Mouse (Mus musculus) liver, embryonic 13.5 days (tissue): Measurements from ENCODE around the gene Foxs1. TPM values are rescaled to one million over a fixed set of nuclear protein-coding genes. Genes with fewer than 3 reads are reported as not detected.

ENCODE experiments used
- ATAC-seq: fragments of 200-750 bp; cut with Nextera tagmentation; 2 replicates; pipeline ENCODE4 v1.8.0; 2017; ENCODE audit warnings: low read depth, mild to moderate bottlenecking, moderate number of reproducible peaks, moderate library complexity
- DNase-seq: peaks from one replicate; pipeline ENCODE4 v3.0.0; 2022
- H3K27ac ChIP-seq: fragments of 300-500 bp; sonication (generic); 2 replicates; pipeline ENCODE4 v1.5.1; 2015; ENCODE audit warnings: moderate library complexity, mild to moderate bottlenecking, inconsistent platforms
- H3K27me3 ChIP-seq: fragments of 300-500 bp; sonication (generic); 2 replicates; pipeline ENCODE4 v1.6.1; 2015; ENCODE audit warnings: mild to moderate bottlenecking, inconsistent platforms
- H3K36me3 ChIP-seq: fragments of 300-500 bp; sonication (generic); 2 replicates; pipeline ENCODE4 v1.6.1; 2015; ENCODE audit warnings: mild to moderate bottlenecking, inconsistent platforms
- H3K4me1 ChIP-seq: fragments of 300-500 bp; sonication (generic); replicated peaks from 2 replicates; pipeline ENCODE4 v1.6.1; 2015; ENCODE audit warnings: inconsistent platforms
- H3K4me2 ChIP-seq: fragments of 300-500 bp; sonication (generic); 2 replicates; pipeline ENCODE4 v1.6.1; 2015; ENCODE audit warnings: inconsistent platforms, mild to moderate bottlenecking, moderate library complexity
- H3K4me3 ChIP-seq: fragments of 300-500 bp; sonication (generic); replicated peaks from 2 replicates; pipeline ENCODE4 v1.5.1; 2015; ENCODE audit warnings: mild to moderate bottlenecking, inconsistent platforms
- H3K9ac ChIP-seq: fragments of 300-500 bp; sonication (generic); 2 replicates; pipeline ENCODE4 v1.6.1; 2015; ENCODE audit warnings: mild to moderate bottlenecking, inconsistent platforms
- H3K9me3 ChIP-seq: fragments of 300-500 bp; sonication (generic); replicated peaks from 2 replicates; pipeline ENCODE4 v1.6.1; 2016; ENCODE audit warnings: inconsistent platforms
- WGBS: fragments of 180-500 bp; shearing (Covaris S2); methylation state at CpG from one replicate; pipeline ENCODE4 v1.1.7; 2015; ENCODE audit not compliant: insufficient replicate concordance; 5-methylcytosine and 5-hydroxymethylcytosine counted together
- polyA plus RNA-seq: library from polyadenylated mRNA; unstranded; fragments of >200 nt; fragmentation: Nextera tagmentation; extraction: Ambion mirVana; gene quantifications from 2 replicates; pipeline ENCODE4 v1.2.1, GENCODE M21; 2015

Gene Foxs1
- polyA plus RNA-seq, 1 experiment from 2014 or later = 0.20 TPM

DNA sequence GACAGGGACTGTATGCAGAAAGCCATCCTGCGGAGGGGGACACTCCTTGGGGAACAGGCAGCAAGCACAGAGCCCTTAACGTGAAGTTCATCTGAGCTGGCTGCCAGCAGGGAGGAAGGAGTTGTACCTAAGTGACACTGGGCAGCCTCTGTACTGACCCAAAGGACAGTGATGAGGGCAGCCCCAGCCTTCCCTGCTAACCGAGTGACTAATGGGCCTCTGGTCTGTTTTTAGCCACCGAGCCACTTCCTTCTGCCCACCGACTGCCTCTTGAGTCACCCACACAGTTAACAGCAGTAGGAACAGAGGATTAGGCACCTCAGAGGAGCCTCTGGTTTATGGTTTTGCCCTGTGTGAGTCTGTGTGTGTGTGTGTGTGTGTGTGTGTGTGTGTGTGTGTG lies 5.6 kb downstream of the Foxs1 start:
- Histone ChIP-seq H3K9ac (no peak overlapping the region), H3K36me3 (no peaks in the 10 kb centered on the region), H3K9me3 (no peaks in the 10 kb centered on the region), H3K27me3 (no peaks in the 10 kb centered on the region; the same call in 1 of the 2 replicates), H3K4me2 (no peak overlapping the region), H3K4me1 (peaks cover 19% of the 10 kb centered on the region), H3K4me3 (no peak overlapping the region), H3K27ac (no peak overlapping the region)
- ATAC-seq = no peak
- 14% methylated on average over 5 of the region's 5 CpGs for WGBS
- no peak for DNase-seq

DNA sequence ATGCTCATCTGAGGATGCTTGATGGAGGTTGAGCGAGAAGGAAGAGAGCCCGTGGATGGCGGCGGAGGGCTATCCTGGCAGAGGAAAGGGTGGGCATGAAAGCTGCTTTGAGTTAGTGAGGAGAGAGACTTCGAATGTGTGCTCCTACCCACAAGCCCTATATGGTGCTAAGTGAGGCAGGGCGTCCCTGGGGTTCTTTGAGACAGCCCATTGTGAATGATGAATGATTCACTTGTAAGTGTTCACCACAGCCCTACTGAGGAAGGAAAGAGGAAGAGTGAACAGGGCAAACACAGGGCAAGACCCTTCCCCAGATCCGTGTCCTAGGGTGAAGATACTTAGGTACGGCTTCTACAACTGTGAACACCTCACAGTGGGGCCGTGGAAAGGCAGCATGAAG lies 6.1 kb downstream of the Foxs1 start:
- Histone ChIP-seq H3K4me3 (no peak overlapping the region), H3K9me3 (no peaks in the 10 kb centered on the region), H3K4me1 (peaks cover 19% of the 10 kb centered on the region), H3K36me3 (no peaks in the 10 kb centered on the region), H3K4me2 (no peak overlapping the region), H3K27ac (no peak overlapping the region), H3K27me3 (no peaks in the 10 kb centered on the region; the same call in 1 of the 2 replicates), H3K9ac (no peak overlapping the region)
- no peak for ATAC-seq
- no peak for DNase-seq
- 34% methylated on average over 9 of the region's 9 CpGs for WGBS

DNA sequence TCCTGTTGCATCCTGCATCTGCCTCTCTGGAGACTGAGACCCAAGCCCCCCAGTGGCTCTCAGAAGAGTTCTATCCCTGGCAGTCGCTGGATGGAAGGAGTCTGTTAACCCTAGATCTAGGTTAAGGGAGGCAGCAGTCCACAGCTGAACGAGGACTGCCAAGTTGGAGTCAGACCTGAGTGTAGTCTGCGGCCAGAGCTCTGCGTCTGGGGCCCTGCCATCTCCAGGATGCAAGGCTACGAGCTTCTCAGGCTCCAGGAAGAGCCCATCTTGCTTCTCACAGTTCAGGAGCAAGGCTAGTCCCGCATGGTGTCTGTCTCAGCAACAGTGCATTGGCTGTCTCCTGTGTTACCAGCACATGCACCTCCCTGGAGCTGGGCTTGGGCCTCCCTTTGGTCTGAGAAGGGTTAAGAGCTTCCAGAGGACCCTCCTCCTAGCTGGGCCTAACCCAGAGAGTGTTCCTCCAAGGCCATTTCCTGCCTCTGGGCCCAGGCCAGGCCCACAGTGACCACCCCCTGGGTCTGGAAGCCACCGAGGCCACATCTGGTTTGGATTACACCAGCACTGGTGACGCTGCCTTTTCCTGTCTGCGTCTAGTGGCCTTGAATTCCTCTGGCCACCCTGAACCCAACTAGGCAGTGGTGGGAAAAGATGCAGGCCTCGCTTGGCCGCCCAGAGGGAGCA lies 7.7 kb downstream of the Foxs1 start:
- no peak overlapping the region for H3K4me3 ChIP-seq
- DNase-seq (no peak), ATAC-seq (peak; percentile 57)
- H3K4me1 ChIP-seq = peaks cover 19% of the 10 kb centered on the region
- H3K27ac ChIP-seq = no peak overlapping the region
- H3K36me3 ChIP-seq = no peaks in the 10 kb centered on the region
- H3K9me3 ChIP-seq = no peaks in the 10 kb centered on the region
- H3K4me2 ChIP-seq = no peak overlapping the region
- H3K27me3 ChIP-seq = no peaks in the 10 kb centered on the region; the same call in 1 of the 2 replicates
- H3K9ac ChIP-seq = no peak overlapping the region
- WGBS = 37% methylated on average over 11 of the region's 11 CpGs

DNA sequence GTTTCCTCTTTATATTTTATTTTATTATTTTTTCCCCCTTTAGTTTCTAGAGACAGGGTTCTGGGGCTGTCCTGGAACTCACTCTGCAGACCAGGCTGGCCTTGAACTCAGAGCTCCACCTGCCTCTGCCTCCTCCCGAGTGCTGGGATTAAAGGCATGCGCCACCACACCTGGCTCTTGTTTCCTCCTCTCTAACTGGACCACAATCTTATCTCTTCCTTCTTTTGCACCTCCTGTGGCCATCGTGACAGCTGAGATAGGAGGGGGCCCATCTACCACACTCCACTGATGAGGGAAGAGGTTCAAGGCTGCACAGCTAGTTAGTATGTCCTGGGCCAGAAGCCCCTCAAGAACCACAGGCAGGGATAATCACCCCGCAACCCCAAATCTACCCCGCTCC lies 8.5 kb downstream of the Foxs1 start:
- Histone ChIP-seq H3K4me3 (no peak overlapping the region), H3K9ac (no peak overlapping the region), H3K36me3 (no peaks in the 10 kb centered on the region), H3K9me3 (no peaks in the 10 kb centered on the region), H3K27ac (no peak overlapping the region), H3K4me1 (peaks cover 19% of the 10 kb centered on the region), H3K27me3 (no peaks in the 10 kb centered on the region; the same call in 1 of the 2 replicates), H3K4me2 (no peak overlapping the region)
- ATAC-seq (no peak), DNase-seq (no peak)
- 40% methylated on average over 5 of the region's 5 CpGs for WGBS

DNA sequence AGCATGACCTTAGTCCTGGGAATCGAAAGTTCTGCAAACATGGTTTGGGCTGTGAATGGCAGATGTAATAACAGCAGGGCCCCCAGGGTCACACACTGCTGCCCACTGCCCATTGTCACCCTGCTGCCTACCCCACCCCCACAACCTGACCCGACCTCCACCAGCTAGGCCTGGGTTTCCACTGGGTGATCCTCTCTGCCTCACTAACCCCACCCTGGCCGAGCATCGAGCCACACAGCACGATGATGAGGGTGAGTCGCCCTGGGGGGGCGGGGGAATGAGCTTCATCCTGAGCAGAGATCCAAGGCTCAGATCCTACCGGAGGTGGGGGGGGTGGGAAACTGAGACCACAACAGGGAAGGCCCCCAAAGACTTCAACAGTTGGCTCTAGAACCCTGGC lies 8.9 kb downstream of the Foxs1 start:
- H3K27me3 ChIP-seq = no peaks in the 10 kb centered on the region; the same call in 1 of the 2 replicates
- peaks cover 19% of the 10 kb centered on the region for H3K4me1 ChIP-seq
- H3K4me2 ChIP-seq = no peak overlapping the region
- no peak overlapping the region for H3K9ac ChIP-seq
- no peak for DNase-seq
- 47% methylated on average over 8 of the region's 8 CpGs for WGBS
- H3K4me3 ChIP-seq = no peak overlapping the region
- ATAC-seq = no peak
- H3K36me3 ChIP-seq = no peaks in the 10 kb centered on the region
- no peak overlapping the region for H3K27ac ChIP-seq
- H3K9me3 ChIP-seq = no peaks in the 10 kb centered on the region

DNA sequence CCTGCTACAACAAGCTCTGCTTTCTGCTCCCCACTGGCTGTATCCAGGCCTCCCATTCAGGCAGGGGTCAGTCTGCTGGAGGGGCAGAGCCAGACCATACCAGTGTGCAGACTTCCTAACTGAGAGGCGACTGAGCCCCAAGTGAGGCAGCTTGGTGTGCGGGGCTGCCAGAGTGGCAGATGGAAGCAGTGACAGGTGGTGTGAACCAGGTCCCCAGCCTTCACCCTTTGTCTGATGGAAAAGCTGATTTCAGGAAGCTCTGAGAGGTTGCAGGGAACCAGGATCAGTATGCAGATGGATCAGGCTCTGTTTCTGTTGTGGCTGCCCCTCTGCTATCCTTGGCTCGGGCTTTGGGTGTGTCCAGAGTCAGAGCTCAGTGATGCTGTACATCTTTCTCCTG lies 9.4 kb downstream of the Foxs1 start:
- Histone ChIP-seq H3K4me2 (no peak overlapping the region), H3K9me3 (no peaks in the 10 kb centered on the region), H3K27ac (no peak overlapping the region), H3K4me1 (peaks cover 19% of the 10 kb centered on the region), H3K36me3 (no peaks in the 10 kb centered on the region), H3K27me3 (no peaks in the 10 kb centered on the region; the same call in 1 of the 2 replicates), H3K9ac (no peak overlapping the region), H3K4me3 (no peak overlapping the region)
- WGBS = 55% methylated on average over 3 of the region's 3 CpGs
- no peak for ATAC-seq
- no peak for DNase-seq

DNA sequence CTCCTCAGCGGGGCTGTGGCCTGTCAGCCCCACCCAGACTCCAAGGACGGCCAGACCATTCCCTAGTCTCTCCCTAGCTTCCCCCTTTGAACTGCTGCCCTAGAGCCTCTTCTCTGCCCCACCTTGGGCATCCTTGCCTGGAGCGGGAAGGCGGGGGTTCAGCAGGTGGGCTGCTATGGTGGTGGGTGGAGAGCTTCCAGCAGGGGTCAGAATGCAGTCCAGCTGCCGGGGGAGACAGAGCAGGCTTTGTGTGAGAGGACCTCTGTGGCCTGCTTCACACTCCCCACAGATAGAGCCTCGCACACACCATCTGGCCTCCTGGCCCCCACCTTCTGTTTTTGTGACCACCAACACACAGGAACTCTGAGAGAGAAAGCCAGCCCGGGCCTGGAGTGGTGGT lies 10.6 kb downstream of the Foxs1 start:
- no peak overlapping the region for H3K27ac ChIP-seq
- no peaks in the 10 kb centered on the region; the same call in 1 of the 2 replicates for H3K27me3 ChIP-seq
- no peak overlapping the region for H3K4me3 ChIP-seq
- ATAC-seq (no peak), DNase-seq (no peak)
- H3K9ac ChIP-seq = no peak overlapping the region
- H3K4me1 ChIP-seq = peaks cover 18% of the 10 kb centered on the region; the same call in 1 of the 2 replicates
- H3K9me3 ChIP-seq = no peaks in the 10 kb centered on the region
- H3K36me3 ChIP-seq = no peaks in the 10 kb centered on the region
- 47% methylated on average over 7 of the region's 7 CpGs for WGBS
- H3K4me2 ChIP-seq = no peak overlapping the region

DNA sequence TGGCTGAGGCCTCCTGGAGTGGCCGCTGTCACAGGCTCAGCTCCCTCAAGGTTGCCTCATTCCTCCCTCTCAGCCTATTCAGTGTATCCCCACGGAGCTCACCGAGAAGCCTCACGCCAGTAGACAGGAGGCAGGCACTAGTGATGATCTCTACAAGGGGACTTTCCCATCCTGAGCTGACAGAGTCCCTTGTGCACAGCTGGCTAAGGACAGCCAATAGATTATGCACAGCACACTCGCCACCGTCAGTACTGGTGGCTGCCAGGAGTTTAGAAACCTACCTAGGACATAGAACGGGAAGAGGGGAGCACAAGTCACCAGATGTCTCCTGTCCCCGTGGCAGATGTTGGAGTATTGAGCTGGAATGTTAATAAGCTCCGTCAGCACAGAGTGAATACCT lies 15.3 kb downstream of the Foxs1 start:
- H3K4me3 ChIP-seq = no peak overlapping the region
- H3K9me3 ChIP-seq = no peaks in the 10 kb centered on the region
- H3K27ac ChIP-seq = no peak overlapping the region
- no peak for DNase-seq
- H3K4me2 ChIP-seq = no peak overlapping the region
- no peak for ATAC-seq
- peaks cover 20% of the 10 kb centered on the region for H3K27me3 ChIP-seq
- no peak overlapping the region for H3K9ac ChIP-seq
- WGBS = 62% methylated on average over 9 of the region's 9 CpGs
- H3K36me3 ChIP-seq = no peaks in the 10 kb centered on the region
- peaks cover 12% of the 10 kb centered on the region for H3K4me1 ChIP-seq

DNA sequence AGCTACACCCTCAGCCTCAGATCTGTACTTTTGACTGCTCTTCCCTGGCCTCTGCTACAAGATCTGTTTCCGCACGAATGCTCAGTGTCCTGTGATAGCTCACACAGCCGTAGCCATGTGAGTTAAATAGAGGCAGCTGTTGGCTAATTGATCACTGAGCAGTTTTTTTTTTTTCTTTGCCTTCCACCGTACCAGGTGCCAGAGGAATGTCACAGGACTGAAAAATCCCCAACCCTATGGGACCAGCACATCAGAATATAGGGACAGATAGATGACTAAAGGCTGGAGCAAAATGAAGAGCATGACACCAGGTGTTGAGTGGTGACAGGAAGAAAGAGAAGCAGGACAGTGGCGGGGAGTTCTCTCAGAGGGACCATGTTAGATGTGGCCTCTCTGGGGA lies 16.9 kb downstream of the Foxs1 start:
- H3K36me3 ChIP-seq = no peaks in the 10 kb centered on the region
- ATAC-seq = no peak
- no peak overlapping the region for H3K27ac ChIP-seq
- no peak overlapping the region for H3K4me3 ChIP-seq
- peaks cover 36% of the 10 kb centered on the region for H3K27me3 ChIP-seq
- DNase-seq = no peak
- H3K9ac ChIP-seq = no peak overlapping the region
- H3K4me1 ChIP-seq = peaks cover 12% of the 10 kb centered on the region
- no peaks in the 10 kb centered on the region for H3K9me3 ChIP-seq
- 57% methylated on average over 5 of the region's 5 CpGs for WGBS
- no peak overlapping the region for H3K4me2 ChIP-seq

DNA sequence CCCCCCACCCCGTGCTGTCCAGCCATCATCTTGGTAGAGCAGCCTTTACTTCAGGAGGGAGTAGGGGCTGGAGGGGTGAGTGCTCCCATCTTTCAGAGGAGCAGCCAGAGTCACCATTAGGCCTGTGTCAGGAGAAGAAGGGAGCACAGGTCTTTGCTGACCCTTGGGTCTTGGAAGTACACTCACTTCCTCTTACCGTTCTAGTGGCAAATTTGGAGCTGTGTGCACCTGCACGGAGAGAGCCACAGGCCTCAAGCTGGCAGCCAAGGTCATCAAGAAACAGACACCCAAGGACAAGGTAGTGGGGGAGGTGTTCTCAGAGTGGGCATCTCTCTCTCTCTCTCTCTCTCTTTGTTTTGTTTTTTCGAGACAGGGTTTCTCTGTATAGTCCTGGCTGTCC lies 17.6 kb downstream of the Foxs1 start:
- WGBS = 47% methylated on average over 4 of the region's 4 CpGs
- no peak overlapping the region for H3K4me2 ChIP-seq
- no peak overlapping the region for H3K9ac ChIP-seq
- ATAC-seq (no peak), DNase-seq (no peak)
- H3K4me1 ChIP-seq = peaks cover 12% of the 10 kb centered on the region
- H3K27me3 ChIP-seq = peaks cover 41% of the 10 kb centered on the region
- no peak overlapping the region for H3K27ac ChIP-seq
- H3K4me3 ChIP-seq = no peak overlapping the region
- H3K36me3 ChIP-seq = no peaks in the 10 kb centered on the region
- H3K9me3 ChIP-seq = no peaks in the 10 kb centered on the region

DNA sequence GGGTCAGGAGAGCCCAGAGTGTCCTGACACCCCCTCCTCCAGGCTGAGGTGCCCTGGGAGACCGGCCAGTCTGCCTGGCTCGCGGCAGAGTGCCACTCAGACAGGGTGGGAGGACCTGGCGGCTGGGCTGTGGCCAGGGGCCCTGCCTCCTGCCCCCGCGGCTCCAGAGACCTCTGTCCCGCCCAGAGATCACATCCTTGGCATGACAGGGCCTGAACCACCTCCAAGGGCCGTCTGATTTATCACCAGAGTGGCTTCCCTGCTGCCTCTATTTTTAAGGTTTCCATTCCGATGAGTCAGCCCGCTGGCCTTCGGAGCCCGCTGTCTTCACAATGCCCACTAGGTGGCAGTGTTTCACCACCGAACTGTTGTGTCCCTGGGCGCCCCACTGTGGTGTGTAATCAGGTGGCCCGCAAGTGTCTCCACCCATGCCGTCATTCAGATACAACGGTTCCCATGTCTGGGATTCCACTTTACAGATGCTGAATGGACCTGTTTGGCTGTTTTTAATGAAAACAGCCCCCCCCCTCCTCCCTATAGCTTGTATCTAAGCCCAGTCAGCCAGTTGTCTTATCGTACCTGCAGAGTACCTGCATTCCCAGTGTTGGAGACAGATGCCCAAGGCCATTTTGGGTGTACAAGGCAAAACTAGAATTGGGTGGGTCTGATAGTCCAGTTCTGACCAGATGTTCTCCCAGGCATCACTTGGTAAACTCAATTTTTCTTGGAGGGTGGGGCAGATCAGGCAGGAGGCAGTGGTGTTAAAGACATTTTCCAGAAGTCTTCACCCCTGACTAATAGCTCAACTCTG lies 18.5 kb downstream of the Foxs1 start:
- Histone ChIP-seq H3K27me3 (peaks cover 49% of the 10 kb centered on the region), H3K9ac (no peak overlapping the region), H3K27ac (no peak overlapping the region), H3K4me1 (peaks cover 12% of the 10 kb centered on the region), H3K9me3 (no peaks in the 10 kb centered on the region), H3K4me2 (peak overlapping the region; percentile 34; the same call in 1 of the 2 replicates), H3K36me3 (no peaks in the 10 kb centered on the region), H3K4me3 (no peak overlapping the region)
- WGBS = 5% methylated on average over 18 of the region's 18 CpGs
- DNase-seq (peak; percentile 65), ATAC-seq (peak; percentile 59)
